Mouse (Mus musculus): Measurements from ENCODE around the gene Lmntd2. TPM values are rescaled to one million over a fixed set of nuclear protein-coding genes. Genes with fewer than 3 reads are reported as not detected.

The Lmntd2 gene
- total RNA-seq, 2 experiments from 2014 or later, result not detected

DNA sequence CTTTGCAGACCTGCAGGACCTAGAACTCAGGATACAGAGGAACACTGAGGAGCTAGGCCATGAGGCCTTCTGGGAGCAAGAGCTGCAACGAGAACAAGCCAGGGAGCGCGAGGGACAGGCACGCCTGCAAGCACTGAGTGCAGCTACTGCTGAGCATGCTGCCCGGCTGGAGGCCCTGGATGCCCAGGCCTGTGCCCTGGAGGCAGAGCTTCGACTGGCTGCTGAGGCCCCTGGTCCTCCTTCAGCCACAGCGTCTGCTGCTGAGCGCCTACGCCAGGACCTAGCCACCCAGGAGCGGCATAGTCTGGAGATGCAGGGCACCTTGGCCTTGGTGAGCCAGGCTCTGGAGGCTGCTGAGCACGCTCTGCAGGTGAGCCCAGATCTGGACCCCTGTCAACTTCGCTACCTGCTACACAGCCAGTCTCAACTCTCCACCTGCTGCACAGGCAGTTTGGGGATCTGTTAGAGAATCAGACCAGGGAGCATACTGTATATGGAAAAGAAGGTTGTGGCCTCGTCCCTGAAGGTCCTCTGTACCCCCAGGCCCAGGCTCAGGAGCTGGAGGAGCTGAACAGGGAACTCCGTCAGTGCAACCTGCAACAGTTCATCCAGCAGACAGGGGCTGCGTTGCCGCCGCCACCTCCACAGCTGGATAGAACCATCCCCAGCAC, 3.6 kb upstream of the Lmntd2 start:
- DNase-seq, result no peak

DNA sequence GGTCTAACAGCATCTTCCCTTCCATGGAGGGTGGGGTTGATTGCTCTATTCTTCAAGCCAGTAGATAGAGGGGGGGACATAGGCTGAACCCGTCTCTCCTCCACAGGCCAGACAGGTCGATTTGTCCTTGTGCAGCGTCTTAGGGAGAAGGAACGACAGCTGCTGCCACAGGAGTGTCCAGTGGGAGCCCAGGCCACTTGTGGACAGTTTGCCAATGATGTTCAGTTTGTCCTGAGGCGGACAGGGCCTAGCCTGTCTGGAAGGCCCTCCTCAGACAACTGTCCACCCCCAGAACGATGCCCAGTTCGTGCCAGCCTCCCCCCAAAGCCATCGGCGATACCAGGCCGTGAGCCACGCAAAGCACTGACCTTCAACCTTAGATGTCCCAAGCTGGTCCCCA, 3.0 kb upstream of the Lmntd2 start:
- intact Hi-C loops (cut with DNase I), result no loop called here
- DNase-seq, result no peak

More for the DNA sequence above, 3.6 kb upstream of the Lmntd2 start:
- intact Hi-C loops (cut with DNase I), result no loop called here

DNA sequence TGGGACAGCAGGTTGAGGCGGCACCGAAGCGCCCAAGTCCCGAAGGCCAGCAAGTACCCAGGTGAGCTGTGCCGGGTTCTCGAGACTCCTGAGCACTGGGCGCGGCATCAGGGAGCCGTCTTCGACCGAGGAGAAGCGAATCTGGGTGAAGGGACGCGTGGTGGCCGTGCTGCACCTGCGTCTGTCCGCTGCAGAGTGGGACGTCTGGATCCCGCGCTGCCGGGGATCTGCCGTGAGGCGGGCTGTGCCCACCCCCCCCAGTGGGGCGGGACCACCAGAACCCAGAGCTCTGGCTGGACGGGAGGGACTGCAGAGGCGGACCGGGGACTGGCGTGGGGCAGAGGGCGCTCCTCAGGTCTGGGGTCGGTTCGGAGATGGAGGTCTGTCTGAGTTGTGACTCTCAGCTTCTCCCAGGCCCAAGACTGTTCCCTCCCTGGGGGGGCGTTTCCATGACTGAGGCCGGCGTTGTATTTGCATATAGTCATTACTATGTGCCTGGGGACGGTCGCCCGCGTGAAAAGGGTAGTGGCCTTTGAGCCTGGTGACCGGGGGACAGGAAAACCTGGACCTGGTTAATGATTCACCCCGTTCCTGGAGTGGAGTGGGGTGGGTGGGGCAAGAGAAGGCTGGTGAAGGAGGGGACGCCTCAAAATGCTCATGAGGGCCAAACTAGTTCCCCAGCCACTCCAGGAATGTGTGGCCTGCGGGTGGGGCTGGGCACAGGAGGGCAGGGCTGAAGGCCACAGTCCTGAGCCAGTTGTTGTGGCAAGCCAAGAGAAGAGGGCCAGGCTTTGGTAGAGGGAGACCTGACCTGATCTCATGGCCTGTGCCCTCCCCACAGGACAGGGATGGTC, 2.2 kb upstream of the Lmntd2 start:
- intact Hi-C loops (cut with DNase I), result no loop called here
- no peak for DNase-seq

DNA sequence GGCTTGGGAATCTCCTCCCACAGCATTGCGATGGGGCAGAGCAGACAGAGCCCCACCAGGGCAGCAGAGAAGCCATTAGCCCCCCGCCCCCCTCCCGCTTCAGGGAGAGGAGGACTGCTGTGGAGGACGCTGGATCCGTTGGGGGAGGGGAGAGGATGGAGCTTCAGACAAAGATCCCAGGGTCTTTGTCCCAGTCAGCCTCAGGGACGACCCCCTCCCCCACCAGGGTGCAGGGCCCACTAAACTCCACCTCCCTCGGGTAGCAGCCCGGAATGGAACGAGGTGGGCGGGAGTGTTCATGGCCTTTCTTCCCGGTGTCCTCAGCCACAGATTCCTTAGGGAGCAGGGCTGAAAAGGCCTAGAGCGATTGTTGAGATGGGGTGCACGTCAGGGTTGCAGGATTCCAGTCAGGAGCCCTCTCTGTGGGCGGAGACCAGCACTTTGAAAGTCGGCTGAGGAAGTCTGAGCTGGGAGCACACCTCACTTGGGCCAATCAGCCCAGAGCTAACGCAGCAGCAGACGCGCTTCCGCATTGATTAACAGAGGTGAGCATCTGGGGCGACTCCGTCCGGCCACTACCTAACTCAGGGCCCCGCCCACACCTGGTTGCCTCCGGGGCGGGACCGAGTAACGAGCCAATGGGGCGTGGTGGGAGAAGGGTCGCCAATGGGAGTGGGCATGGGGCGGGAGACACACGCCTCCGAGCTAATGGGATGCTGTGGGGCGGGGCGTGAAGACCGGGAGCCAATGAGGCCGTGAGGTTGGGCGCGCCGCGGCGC, 1.4 kb upstream of the Lmntd2 start, which contains the start of gene Rassf7:
Gene Rassf7 (plus strand): TSS at position 760 of the 779 bp plus-strand sequence.
- peak; percentile 75 to 79 for DNase-seq
- intact Hi-C loops (cut with DNase I), result no loop called here

DNA sequence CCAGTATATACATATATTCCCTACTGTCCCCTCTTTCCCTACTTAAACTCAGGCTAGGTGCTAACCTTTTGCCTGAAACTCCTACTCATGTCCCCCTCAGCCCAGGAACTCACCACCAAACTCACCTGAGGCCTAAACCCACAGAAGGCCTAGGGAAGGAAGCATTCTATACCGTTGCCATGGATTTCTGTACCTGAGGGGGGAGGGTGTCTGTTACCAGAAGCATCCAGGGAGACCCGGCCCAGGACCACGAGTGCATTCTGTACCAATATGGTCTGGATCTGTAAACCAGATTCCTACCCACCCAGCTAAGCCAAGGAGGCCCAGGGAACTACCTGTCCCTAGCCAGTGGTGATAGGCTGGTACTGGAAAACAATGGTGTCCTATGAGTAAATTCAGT, 430 bp upstream of the Lmntd2 start:
- intact Hi-C loops (cut with DNase I), result no loop called here
- DNase-seq, result no peak

DNA sequence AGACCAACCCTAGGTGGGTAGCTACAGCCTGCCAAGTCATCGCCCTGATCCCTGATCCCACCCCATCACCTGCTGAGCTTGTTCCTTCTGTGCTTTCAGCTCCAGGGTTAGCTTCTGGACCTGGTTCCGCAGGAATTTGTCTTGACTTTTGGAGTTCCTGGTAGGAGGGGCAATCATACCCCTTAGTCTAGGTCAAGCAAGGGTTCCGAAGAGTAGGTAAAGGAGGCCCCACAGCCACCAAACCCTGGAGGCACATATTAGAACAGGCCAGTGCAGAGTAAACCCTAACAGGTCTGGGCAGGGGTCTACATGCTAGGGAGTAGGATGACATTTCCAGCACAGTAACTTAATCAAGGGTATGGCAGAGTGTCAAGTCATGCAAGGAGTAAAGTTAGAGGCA, 747 bp downstream of the Lmntd2 start:
- DNase-seq, result no peak
- intact Hi-C loops (cut with DNase I), result no loop called here

DNA sequence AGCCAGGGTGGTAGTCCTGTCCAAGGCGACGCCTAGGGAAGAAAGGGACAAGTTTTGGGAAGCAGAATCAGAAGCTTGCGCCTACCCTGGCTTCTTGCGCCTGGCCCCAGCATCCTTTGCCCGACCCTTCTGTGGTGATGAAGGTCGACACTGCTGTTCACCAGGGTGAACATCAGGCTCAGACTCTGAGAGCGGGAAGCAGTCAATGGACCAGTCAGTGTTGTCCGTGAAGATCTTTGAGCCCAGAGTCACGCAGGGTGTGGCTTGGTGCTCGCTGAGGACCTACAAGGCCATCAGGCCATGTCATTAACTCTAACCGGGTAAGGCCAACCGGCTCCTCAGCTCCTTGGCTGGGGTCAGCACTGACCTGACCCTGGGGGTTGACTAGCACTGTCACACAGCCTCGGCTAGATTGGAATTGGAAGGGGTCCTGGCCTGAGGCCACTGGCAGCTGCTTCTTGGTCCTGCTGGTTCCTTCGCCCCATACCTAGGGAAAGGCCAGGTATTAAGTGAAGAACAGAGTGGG, 3.2 kb downstream of the Lmntd2 start:
- intact Hi-C loops (cut with DNase I), result no loop called here
- no peak for DNase-seq

DNA sequence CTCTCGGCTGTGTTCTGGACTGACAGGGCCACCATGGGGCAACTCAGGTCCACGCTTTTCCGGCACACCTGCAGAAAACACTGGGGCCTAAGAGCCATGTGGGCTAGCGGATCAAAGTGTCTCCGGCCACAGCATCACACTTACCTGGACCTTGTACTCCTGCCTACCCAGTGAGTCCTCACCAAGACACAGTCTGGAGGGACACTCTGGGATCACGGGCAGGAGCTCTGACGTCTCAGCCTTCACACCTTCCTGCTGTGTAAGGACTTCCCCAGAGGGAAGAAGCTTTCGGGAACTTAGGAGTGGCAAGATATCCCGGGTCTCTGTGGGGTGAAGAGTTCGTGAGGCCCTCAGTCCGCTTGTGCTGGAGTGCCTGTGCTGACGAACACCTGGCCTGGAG, 3.7 kb downstream of the Lmntd2 start:
- DNase-seq, result no peak
- intact Hi-C loops (cut with DNase I), result no loop called here

DNA sequence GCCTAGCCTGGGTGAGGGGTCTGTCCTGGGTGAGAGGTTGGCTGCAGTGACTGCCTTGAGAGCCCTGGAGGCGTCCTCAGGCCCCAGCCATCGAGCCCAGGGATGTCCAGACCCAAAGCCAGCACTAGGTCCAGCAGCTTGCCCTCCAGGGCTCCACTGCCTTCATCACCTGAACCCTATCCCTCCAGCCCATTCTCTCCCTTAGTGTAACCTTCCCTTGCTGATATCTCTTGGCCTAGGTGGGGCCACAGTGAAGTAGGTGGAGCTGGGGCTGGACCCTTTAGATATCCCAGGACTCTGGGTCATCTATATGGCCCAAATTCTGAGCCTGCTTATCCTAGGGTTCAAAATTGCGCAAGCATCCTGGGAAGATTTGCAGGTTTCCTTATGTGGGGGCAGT, 4.4 kb downstream of the Lmntd2 start:
- DNase-seq, result no peak
- intact Hi-C loops (cut with DNase I), result no loop called here

DNA sequence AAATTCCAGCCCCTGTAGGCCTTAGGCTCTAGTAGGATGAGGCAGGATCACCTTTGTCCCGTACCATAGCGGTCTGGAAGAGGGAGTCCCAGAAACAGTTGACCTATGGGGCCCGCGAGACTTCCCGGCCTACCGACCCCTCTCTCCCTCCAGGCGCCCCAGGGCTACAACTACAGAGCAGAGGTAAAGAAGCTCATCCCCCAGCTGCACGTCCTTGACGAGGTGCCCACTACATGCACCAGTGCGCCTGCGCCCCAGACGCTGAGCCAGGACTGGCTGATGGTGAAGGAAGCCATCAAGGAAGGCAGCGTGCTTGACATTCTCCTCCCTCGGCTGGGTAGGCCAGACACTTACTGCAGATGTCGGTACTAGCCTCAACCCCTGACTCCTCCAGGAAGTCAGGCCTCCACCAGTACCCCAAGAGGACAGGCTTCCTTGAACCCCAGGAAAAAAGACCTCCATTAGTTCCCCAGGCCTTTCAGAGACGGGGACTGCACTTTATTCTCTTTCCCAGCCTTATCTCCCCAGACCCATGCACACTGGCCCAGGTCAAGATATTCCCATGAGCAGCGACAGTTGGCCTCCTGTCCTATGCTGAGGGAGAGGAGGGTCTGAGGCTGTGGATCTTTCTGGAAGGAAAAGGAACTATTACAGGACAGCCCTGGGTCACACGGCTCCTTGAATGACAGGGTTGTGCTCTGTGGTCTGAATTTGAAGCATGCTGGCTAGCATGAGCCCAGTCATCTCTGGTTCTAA, 7.5 kb downstream of the Lmntd2 start:
- DNase-seq, result no peak
- intact Hi-C loops (cut with DNase I), result no loop called here

DNA sequence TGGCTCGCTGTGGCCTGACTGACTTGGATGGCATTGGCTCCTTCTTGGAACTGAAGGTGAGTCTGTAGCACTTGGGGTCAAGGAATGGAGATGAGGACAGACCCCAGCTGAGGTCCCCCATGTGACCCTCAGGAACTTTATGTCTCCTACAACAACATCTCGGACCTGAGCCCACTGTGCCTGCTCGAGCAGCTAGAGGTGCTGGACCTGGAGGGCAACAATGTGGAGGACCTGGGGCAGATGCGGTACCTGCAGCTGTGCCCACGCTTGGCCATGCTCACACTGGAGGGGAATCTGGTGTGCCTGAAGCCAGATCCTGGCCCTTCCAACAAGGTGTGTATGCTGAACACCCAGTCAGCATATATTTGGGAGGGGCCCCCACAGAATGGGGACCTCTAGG, 8.4 kb downstream of the Lmntd2 start:
- no peak for DNase-seq
- intact Hi-C loops (cut with DNase I), result no loop called here

DNA sequence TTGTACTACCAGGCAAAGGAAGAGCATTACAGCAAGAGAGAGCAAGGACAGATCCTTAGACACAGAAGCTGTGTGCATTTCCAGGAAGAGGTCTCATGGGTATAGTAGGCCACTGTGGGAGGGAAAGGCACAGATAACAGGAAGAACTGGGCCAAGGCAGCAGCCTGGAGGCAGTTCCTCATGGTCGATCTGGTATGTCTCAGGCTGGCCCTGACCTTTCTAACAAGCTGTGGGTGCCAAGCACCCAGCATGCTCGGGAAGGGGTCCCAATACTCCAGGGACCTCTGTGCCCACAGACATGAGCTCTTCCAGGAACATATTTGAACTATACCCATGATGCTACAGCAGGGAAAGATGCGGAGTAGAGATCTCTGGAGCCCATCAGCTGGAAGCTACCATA, 9.3 kb downstream of the Lmntd2 start:
- no peak for DNase-seq
- intact Hi-C loops (cut with DNase I), result no loop called here

DNA sequence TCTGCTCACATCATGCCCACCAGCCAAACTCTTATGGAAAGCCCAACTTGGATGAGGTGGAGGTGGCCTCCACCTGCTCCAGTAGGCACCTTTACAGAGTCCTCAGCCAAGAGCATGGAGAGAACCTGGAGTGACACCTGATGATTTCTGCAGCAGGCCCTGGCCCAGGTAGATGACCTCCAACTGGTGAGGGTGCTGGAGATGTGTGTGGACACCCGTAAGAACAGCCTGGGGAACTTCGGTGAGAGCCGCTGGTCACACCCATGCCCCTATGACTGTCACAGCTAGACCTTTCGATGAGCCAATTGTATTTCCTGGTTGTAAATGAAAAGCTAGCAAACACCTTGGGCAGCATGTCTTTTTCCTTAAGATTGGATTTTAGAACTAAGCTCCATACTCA, 15.8 kb downstream of the Lmntd2 start:
- no peak for DNase-seq
- intact Hi-C loops (cut with DNase I), result no loop called here

DNA sequence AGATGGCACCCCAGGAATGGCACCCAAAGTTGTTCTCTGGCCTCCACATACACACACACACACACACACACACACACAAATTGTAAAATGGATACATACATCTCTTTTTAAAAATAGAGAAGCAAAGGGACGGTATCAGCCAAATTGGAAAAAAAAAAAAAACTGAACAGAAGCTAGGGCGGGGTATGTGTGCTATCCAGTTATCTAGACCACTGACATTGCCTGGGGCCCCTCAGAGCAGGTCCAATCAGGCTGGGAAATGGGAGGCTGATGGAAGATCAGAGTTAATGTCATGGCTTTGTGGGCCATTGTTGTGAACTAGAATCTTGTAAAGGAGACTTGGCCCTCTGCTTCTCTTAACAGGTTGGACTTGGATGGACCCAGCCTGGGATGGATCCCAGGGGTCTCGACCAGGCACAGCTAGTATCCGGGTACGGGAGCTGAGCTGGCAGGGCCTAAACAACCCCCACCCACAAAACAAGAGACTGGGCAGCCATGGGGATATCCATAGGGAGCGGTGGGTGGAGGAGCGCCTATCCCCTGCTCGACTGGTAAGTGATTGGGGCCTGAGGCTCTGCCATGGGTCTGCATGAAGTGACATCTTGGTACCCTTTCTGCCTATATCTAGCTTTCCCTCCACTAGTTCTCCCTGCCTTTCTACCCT, 17.1 kb downstream of the Lmntd2 start:
- intact Hi-C loops (cut with DNase I), result no loop called here
- DNase-seq, result no peak

DNA sequence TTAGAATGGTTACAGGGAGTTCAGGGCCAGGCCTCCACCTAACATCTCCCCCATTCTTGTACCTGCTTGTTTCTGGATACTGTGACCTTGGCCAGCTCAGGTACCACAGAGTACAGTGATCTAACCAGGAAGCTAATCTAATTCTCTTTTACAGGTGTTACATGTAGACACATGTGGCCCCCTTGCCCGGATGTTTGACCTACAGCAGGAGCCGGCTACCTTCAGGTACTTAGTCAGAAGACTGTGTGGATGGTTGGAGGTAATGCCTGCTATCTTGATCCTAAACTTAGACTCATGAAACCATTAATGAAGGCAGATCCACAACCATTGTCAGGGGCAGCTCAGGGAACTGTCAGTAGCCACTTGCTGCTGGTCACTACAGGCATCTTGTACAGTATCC, 18.1 kb downstream of the Lmntd2 start:
- DNase-seq, result no peak
- intact Hi-C loops (cut with DNase I), result no loop called here

DNA sequence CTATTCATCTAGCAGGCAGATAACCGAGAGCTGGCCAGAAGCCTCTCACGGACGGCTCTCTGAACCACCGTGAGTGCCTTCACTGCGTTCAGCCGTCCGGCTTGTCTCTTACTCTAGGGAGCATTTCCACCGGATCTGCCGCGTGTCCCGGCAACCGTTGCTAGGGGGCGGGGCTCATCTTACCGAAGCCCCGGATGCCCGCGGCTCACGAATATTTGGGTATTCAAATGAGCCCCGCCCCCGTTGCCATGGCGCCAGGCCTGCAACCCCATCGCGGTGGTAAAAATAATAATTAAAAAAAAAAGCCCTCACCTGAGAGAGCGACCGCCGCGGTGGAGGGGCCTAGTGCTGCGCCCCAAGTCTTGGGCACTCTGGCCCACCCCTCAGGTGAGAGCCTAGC, 19.1 kb downstream of the Lmntd2 start:
- intact Hi-C loops (cut with DNase I), result loop anchor here (5.0 kb wide), 1 partner anchor 338 kb away; the partner anchor contains the start of genes Bet1l, Gm45785 and Ric8a
- DNase-seq, result peak; percentile 82 to 87

DNA sequence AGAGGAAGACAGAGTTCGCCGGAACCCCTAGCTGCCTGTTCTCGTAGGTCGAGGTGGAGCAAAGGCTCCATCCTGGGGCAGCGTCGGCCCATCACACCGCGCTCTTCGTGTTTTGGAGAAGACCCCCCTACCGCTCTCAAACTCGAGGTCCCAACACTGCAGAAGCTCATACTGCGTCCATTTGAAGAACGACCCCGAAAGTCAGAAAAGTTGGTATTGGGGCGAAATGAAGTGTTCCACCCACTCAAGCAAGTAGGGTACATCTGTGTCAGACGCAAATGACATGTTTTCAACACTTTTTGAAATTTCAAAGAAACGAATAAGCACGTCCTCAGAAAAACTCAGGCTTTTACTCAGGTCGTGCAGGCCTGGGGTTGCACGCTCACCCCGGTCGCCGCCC, 19.5 kb downstream of the Lmntd2 start:
- DNase-seq, result no peak
- intact Hi-C loops (cut with DNase I), result loop anchor here (5.0 kb wide), 1 partner anchor 337 kb away; the partner anchor contains the start of genes Bet1l, Gm45785 and Ric8a

DNA sequence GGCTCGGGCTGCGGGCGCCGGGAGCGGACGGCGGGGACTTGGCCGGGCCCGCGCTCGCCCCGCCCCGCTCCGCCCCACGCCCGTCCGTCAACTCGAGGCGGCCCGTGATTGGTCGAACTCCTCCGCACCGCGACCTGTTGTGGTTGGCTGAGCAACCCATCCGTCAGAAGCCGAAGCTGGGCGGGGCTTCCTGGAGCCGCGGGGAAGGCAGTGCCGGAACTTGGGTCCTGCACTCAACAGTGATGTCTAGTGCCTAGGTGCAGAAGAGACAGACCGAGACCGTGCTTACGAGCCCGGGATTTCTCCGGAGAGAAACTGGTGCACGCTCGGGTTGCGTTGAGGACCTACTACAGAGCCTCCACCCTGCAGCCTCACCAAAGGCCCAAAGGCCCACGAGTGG, 19.9 kb downstream of the Lmntd2 start, which contains the start of the genes Hras and Lrrc56:
Gene Hras (minus strand): TSS at position 58 of the 400 bp plus-strand sequence.
Gene Lrrc56 (plus strand): TSS at position 210 of the 400 bp plus-strand sequence.
- peak; percentile 97 to 99 for DNase-seq
- intact Hi-C loops (cut with DNase I), result loop anchor here (5.0 kb wide), 1 partner anchor 337 kb away; the partner anchor contains the start of genes Bet1l, Gm45785 and Ric8a

DNA sequence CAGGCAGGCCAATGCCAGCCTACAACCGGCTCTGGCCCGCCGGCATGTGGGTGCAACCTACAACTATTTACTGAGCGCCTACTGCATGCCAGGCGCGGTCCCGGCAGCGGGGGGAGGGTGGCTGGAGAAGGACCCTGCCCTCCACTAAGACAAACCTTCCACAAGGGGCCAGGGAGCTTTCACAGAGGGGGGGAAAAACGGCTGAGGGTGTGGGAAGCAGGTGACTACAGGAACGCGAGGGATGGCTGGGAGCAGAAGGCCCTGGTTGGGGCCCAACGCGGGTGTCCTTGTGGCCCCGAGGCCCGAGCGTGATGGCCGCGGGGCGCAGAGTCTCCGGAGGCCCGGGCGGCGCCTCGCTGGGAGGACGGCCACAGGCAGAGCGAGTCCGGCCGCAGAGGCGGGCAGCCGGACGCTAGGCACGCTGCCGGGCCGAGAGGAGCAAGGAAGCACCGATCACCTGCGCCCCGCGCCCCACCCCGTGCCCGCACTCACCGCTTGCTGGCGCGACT, 20.5 kb downstream of the Lmntd2 start:
- no peak for DNase-seq
- intact Hi-C loops (cut with DNase I), result loop anchor here (5.0 kb wide), 1 partner anchor 336 kb away; the partner anchor contains the start of genes Bet1l, Gm45785 and Ric8a
